Mouse (Mus musculus): ENCODE data around the gene Zfp618. TPM values are rescaled to one million over a fixed set of nuclear protein-coding genes. Genes with fewer than 3 reads are reported as not detected.

Gene Zfp618
- polyA plus RNA-seq, 1 experiment from 2014 or later = 8.9 TPM

DNA sequence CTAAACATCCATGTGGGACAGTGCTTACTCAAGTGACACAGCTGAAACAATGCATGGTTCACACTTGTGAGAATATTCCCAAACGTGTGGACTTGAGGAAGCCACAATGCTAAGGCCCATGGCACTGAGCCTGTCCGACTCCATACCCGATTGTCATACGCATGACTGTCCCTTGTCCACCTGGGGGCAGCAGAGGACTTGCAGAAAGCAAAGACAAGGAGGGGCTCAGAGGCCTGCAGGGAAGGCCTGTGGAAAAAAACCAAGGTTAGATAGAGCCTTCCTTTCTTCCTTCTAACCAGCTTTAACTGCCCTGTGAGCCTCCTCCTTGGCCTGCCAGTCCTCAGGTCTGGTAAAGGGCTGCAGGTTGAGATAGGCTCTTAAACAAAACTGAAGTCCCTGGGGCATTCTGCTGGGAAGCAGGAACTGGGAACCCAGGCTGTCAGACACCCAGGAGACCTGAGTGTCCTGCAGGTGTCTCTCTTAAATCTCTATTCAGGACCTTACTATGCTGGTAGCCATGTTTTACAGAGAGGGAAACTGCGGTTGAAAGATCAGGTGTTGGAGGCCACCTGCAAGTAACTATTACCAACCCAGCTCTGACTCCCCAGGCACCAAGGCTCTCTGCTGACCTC, 193.7 kb downstream of the Zfp618 start:
- Histone ChIP-seq H3K36me3 (ENCODE audit: control insufficient read depth, insufficient read depth, low read length) (no peaks in the 10 kb centered on the region), H3K9ac (ENCODE audit: low read length) (no peak overlapping the region), H3K4me2 (ENCODE audit: low read length) (no peak overlapping the region), H3K4me3 (ENCODE audit: control insufficient read depth in 1 of 2, insufficient read depth in 1 of 2, low read depth in 1 of 2, low read length in 2 of 2) (no peak overlapping the region), H3K4me1 (ENCODE audit: control insufficient read depth in 2 of 2, insufficient read depth in 2 of 2, low read length in 2 of 2) (no peaks in the 10 kb centered on the region), H3K27me3 (ENCODE audit: control insufficient read depth, insufficient read depth, low read length) (no peaks in the 10 kb centered on the region), H3K27ac (replicated peaks in 1 of 2; ENCODE audit: control insufficient read depth in 1 of 2, insufficient read depth in 1 of 2, low read depth in 2 of 2, low read length in 2 of 2) (no peak overlapping the region), H3K9me3 (ENCODE audit: control insufficient read depth, low read length) (no peaks in the 10 kb centered on the region)
- 12% methylated on average over 5 of the region's 5 CpGs for WGBS
- ATAC-seq (ENCODE audit: insufficient number of reproducible peaks, insufficient read depth, low FRiP score, low read depth) = peak; percentile 48

DNA sequence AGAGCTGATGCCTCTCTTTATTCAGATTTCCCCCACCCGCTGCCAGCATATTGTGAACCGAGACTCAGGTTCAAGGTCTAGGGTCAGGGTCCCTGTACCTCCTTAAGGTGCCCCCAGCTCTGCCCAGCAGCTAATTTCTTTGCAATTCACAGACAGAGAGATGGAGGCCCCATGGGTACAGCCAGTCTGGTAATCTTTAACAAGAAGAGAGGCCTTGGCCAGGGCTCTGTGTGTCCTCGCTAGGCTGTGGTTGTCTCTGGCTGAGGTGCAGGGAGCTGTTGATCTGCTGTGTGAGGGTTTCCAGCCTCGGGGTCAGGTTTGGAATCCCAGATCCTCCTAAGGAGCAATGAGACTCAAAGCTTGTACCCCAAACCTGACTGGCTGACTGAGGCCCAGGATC, 200.3 kb downstream of the Zfp618 start:
- no peaks in the 10 kb centered on the region for H3K36me3 ChIP-seq (ENCODE audit: control insufficient read depth, insufficient read depth, low read length)
- no peak for ATAC-seq (ENCODE audit: insufficient number of reproducible peaks, insufficient read depth, low FRiP score, low read depth)
- H3K4me2 ChIP-seq (ENCODE audit: low read length) = no peak overlapping the region
- WGBS = 87% methylated on average over 4 of the region's 4 CpGs
- no peak overlapping the region for H3K9ac ChIP-seq (ENCODE audit: low read length)
- no peak overlapping the region for H3K27ac ChIP-seq (replicated peaks in 1 of 2; ENCODE audit: control insufficient read depth in 1 of 2, insufficient read depth in 1 of 2, low read depth in 2 of 2, low read length in 2 of 2)
- no peaks in the 10 kb centered on the region for H3K9me3 ChIP-seq (ENCODE audit: control insufficient read depth, low read length)
- peaks cover 13% of the 10 kb centered on the region for H3K27me3 ChIP-seq (ENCODE audit: control insufficient read depth, insufficient read depth, low read length)
- H3K4me3 ChIP-seq (ENCODE audit: control insufficient read depth in 1 of 2, insufficient read depth in 1 of 2, low read depth in 1 of 2, low read length in 2 of 2) = no peak overlapping the region
- H3K4me1 ChIP-seq (ENCODE audit: control insufficient read depth in 2 of 2, insufficient read depth in 2 of 2, low read length in 2 of 2) = no peaks in the 10 kb centered on the region

DNA sequence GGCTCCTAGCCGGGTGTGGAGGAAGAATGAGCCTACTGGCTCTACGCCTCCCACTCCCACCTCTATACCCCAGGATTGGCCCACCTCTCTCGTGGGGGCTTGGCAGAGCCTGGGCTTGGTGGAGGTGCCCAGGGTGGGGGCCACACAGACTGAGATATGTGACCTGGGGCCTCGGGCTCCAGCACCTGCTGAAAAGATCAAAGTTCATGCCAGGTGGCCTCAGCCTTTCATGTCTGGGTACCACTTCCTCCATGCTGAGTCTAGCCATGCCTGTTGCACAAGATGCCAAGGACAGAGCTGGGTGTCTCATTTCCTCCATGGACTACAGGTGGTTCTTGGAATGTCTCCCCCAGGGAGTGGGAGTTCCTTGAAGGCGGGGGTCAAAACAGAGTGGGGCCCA, 200.9 kb downstream of the Zfp618 start:
- ATAC-seq (ENCODE audit: insufficient number of reproducible peaks, insufficient read depth, low FRiP score, low read depth) = no peak
- H3K9ac ChIP-seq (ENCODE audit: low read length) = no peak overlapping the region
- peaks cover 20% of the 10 kb centered on the region for H3K27me3 ChIP-seq (ENCODE audit: control insufficient read depth, insufficient read depth, low read length)
- WGBS = 73% methylated on average over 5 of the region's 5 CpGs
- H3K4me3 ChIP-seq (ENCODE audit: control insufficient read depth in 1 of 2, insufficient read depth in 1 of 2, low read depth in 1 of 2, low read length in 2 of 2) = no peak overlapping the region
- H3K9me3 ChIP-seq (ENCODE audit: control insufficient read depth, low read length) = no peaks in the 10 kb centered on the region
- no peak overlapping the region for H3K4me2 ChIP-seq (ENCODE audit: low read length)
- no peaks in the 10 kb centered on the region for H3K36me3 ChIP-seq (ENCODE audit: control insufficient read depth, insufficient read depth, low read length)
- H3K27ac ChIP-seq (replicated peaks in 1 of 2; ENCODE audit: control insufficient read depth in 1 of 2, insufficient read depth in 1 of 2, low read depth in 2 of 2, low read length in 2 of 2) = no peak overlapping the region
- H3K4me1 ChIP-seq (ENCODE audit: control insufficient read depth in 2 of 2, insufficient read depth in 2 of 2, low read length in 2 of 2) = no peaks in the 10 kb centered on the region

DNA sequence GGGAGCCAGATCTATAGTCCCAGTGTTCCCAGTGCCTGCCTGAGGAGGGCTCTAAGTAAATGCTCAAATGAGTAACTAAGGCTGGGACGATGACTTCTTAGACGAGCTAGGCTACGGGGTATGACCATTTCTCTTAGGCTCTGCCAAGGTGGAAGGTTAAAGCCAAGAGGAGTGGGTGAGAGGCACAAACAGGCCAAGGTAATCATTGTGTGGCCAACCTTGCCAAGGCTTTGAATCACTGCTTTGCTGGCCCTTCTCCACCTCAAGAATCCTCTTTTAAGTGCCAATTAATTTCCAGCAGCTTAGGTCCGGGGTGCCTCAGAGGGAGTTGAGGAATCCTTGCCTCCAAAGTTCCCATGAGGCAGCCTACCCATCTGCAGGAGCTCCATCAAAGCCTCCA, 204.7 kb downstream of the Zfp618 start:
- Histone ChIP-seq H3K27me3 (ENCODE audit: control insufficient read depth, insufficient read depth, low read length) (peaks cover 36% of the 10 kb centered on the region), H3K4me3 (ENCODE audit: control insufficient read depth in 1 of 2, insufficient read depth in 1 of 2, low read depth in 1 of 2, low read length in 2 of 2) (no peak overlapping the region), H3K9ac (ENCODE audit: low read length) (no peak overlapping the region), H3K4me2 (ENCODE audit: low read length) (no peak overlapping the region), H3K36me3 (ENCODE audit: control insufficient read depth, insufficient read depth, low read length) (no peaks in the 10 kb centered on the region), H3K27ac (replicated peaks in 1 of 2; ENCODE audit: control insufficient read depth in 1 of 2, insufficient read depth in 1 of 2, low read depth in 2 of 2, low read length in 2 of 2) (no peak overlapping the region), H3K4me1 (ENCODE audit: control insufficient read depth in 2 of 2, insufficient read depth in 2 of 2, low read length in 2 of 2) (no peaks in the 10 kb centered on the region), H3K9me3 (ENCODE audit: control insufficient read depth, low read length) (peaks cover 6% of the 10 kb centered on the region; the same call in 1 of the 2 replicates)
- 82% methylated on average over 4 of the region's 4 CpGs for WGBS
- no peak for ATAC-seq (ENCODE audit: insufficient number of reproducible peaks, insufficient read depth, low FRiP score, low read depth)

DNA sequence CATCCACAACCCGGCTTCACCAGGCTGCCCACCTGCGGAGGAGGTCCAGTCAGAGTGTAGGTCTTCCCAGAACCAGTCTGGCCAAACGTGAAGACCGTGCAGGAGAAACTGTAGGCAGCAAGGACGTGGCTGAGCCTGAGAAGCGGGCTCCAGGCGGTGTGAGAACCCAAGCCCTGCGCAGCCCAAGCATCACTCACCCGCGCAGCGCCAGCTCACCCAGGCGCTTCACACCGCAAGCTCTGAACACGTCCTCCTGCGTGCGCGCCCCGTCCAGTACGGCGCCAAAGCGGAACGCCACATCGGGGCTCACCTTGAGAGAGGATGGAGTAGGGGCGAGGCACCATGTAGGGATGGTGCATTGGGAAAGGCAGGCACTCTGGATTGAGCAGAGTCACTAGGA, 205.7 kb downstream of the Zfp618 start:
- Histone ChIP-seq H3K4me3 (ENCODE audit: control insufficient read depth in 1 of 2, insufficient read depth in 1 of 2, low read depth in 1 of 2, low read length in 2 of 2) (no peak overlapping the region), H3K9me3 (ENCODE audit: control insufficient read depth, low read length) (peaks cover 6% of the 10 kb centered on the region; the same call in 1 of the 2 replicates), H3K9ac (ENCODE audit: low read length) (no peak overlapping the region), H3K4me2 (ENCODE audit: low read length) (no peak overlapping the region), H3K27me3 (ENCODE audit: control insufficient read depth, insufficient read depth, low read length) (peaks cover 36% of the 10 kb centered on the region), H3K27ac (replicated peaks in 1 of 2; ENCODE audit: control insufficient read depth in 1 of 2, insufficient read depth in 1 of 2, low read depth in 2 of 2, low read length in 2 of 2) (no peak overlapping the region), H3K4me1 (ENCODE audit: control insufficient read depth in 2 of 2, insufficient read depth in 2 of 2, low read length in 2 of 2) (no peaks in the 10 kb centered on the region), H3K36me3 (ENCODE audit: control insufficient read depth, insufficient read depth, low read length) (no peaks in the 10 kb centered on the region)
- WGBS = 36% methylated on average over 24 of the region's 24 CpGs
- no peak for ATAC-seq (ENCODE audit: insufficient number of reproducible peaks, insufficient read depth, low FRiP score, low read depth)

DNA sequence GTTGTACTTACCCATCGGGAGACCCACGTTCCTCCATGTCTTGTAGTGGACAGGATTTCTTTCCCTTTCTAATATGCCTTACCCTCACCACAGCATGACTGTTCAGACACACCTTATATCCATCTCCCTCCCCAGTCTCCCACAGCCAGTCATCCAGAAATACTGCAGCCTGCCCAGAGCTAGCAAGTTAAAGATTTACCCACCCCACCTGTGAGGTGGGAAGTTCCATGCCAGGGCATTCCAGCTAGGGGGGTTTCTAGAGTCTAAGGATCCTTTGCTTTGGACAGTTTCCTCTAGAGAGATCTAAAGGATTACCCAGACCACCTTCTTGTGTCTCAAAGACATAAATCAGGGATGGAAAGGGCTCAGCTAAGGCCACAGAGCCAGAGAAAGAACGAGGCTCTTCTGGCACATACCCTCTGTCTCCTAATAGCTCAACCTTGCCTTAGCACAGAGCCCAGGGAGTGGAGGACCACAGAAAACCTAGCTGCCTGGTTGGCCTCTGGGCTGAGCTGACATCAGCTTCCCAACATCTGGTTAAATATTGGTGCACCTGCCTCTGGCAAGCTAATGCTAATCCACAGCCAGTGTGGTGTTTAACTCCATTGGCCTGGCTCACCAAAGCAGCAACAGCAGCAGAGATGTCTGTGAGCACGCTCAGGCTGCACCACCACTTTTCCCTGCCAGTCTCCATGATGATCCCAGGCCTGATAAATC, 206.8 kb downstream of the Zfp618 start, which contains the start of gene Kif12:
Gene Kif12, minus strand, starts transcription at position 163 of the 717 bp plus-strand sequence.
- Histone ChIP-seq H3K9ac (ENCODE audit: low read length) (no peak within 1 kb of the TSS), H3K36me3 (ENCODE audit: control insufficient read depth, insufficient read depth, low read length) (no peaks in the 10 kb centered on the region), H3K9me3 (ENCODE audit: control insufficient read depth, low read length) (peaks cover 6% of the 10 kb centered on the region; the same call in 1 of the 2 replicates), H3K4me3 (ENCODE audit: control insufficient read depth in 1 of 2, insufficient read depth in 1 of 2, low read depth in 1 of 2, low read length in 2 of 2) (no peak within 1 kb of the TSS), H3K27me3 (ENCODE audit: control insufficient read depth, insufficient read depth, low read length) (peaks cover 36% of the 10 kb centered on the region), H3K4me2 (ENCODE audit: low read length) (no peak within 1 kb of the TSS), H3K4me1 (ENCODE audit: control insufficient read depth in 2 of 2, insufficient read depth in 2 of 2, low read length in 2 of 2) (no peaks in the 10 kb centered on the region), H3K27ac (replicated peaks in 1 of 2; ENCODE audit: control insufficient read depth in 1 of 2, insufficient read depth in 1 of 2, low read depth in 2 of 2, low read length in 2 of 2) (no peak within 1 kb of the TSS)
- 65% methylated on average over 4 of the region's 4 CpGs for WGBS
- no peak for ATAC-seq (ENCODE audit: insufficient number of reproducible peaks, insufficient read depth, low FRiP score, low read depth)

DNA sequence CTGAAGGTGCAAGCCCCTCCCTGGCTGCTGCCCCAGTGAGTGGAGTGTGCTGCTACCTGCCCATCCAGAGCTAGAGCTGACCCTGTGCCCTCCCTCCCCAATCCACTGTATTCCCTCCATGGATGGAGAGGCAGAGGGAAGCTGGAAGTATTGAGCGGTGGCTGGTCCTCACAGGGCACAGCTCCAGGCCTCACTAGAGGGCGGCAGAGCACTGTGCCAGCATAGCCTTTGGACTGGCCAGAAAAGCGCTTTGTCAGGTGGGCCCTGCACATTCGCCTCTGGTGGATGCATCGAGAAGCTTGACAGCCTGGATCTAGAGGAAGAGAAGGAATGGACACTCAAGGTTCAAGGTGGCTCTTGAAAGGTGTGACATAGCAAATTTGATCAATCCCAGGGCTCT, 216.2 kb downstream of the Zfp618 start:
- no peak; the same call in 1 of the 2 replicates for ATAC-seq (ENCODE audit: insufficient number of reproducible peaks, insufficient read depth, low FRiP score, low read depth)
- WGBS = 3% methylated on average over 5 of the region's 5 CpGs

More for the DNA sequence above, 216.2 kb downstream of the Zfp618 start:
- H3K27me3 ChIP-seq (ENCODE audit: control insufficient read depth, insufficient read depth, low read length) = no peaks in the 10 kb centered on the region; the same call in 1 of the 2 replicates
- H3K9ac ChIP-seq (ENCODE audit: low read length) = no peak overlapping the region
- H3K9me3 ChIP-seq (ENCODE audit: control insufficient read depth, low read length) = no peaks in the 10 kb centered on the region
- H3K4me3 ChIP-seq (ENCODE audit: control insufficient read depth in 1 of 2, insufficient read depth in 1 of 2, low read depth in 1 of 2, low read length in 2 of 2) = no peak overlapping the region
- H3K4me1 ChIP-seq (ENCODE audit: control insufficient read depth in 2 of 2, insufficient read depth in 2 of 2, low read length in 2 of 2) = peaks cover 6 to 12% of the 10 kb centered on the region in 2 experiments
- H3K4me2 ChIP-seq (ENCODE audit: low read length) = no peak overlapping the region
- H3K27ac ChIP-seq (replicated peaks in 1 of 2; ENCODE audit: control insufficient read depth in 1 of 2, insufficient read depth in 1 of 2, low read depth in 2 of 2, low read length in 2 of 2) = no peak overlapping the region
- no peaks in the 10 kb centered on the region for H3K36me3 ChIP-seq (ENCODE audit: control insufficient read depth, insufficient read depth, low read length)
